Mouse (Mus musculus) thymus, adult 18-20 months (tissue): ENCODE data around the gene Gcnt1.

Experiments
- DNase-seq, 2 experiments: peaks; one replicate each; pipeline ENCODE4 v3.0.0; 2022; ENCODE audit warnings: mixed read lengths in 2 of 2

Gcnt1 gene

DNA sequence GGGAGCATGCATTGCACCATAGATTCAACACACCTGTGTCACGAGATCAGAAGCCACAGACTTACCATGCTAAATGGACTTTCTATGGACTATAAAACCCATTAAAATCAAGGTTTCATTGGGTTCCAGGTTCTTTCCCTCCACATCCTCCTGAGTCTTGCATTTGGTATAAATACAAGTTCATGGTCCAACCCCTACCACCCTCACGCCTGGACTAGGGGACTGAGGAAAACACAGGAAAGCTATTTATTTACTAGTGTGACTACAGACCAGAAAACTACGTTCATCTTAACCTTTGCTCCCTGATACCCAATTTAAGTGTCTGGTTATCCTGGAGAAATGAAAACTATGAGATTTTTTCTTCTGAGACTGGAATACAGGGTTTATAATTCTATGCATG lies at the start of gene Gcnt1:
Gene Gcnt1 (minus strand): TSS at position 144 of the 400 bp plus-strand sequence.
- no peak for DNase-seq

DNA sequence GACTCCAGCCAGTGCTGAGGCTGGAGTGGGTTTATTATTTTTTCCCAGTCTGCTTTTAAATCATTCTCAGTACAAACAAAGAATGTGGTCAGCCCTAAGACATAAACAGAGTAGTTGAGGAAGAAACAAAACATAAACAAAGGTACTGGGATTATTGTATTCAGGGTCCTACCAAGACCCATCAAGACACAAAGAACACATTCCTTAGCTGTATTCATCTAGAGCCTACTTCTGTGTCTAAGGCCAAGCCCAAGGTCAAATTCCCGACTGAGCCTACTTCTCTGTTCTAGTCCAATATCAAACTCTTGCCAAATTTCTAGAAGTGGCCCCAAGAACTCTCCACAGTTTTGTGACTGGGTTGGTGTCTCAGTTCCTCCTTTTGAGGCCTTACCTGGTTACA lies 45.2 kb upstream of the Gcnt1 start:
- DNase-seq = no peak

DNA sequence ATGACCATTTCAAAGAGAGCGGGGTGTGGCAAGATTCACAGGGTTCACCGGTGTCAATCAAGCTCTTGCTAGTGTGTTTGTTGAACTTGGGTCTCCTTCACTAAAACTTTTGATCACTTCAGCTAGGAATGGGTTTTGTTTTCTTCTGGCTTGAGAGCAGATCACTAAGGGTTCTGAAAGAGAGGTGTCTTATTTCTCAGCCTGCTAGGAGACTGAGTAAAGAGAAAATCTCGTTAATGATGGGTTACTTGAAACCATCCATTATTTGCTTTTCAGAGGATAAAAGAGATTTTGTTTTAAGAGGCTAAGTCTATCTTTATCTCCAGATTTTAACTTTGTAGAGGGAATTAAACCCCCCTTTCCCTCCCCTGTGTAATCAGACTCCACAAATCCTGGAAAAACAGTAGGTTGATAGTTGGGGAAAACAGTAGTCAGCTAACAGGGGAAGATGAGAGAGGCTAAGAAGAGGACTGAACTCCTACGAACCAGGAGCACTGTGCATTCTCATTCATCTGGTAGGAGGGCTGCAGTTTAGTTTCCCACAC lies 40.3 kb upstream of the Gcnt1 start:
- no peak for DNase-seq

DNA sequence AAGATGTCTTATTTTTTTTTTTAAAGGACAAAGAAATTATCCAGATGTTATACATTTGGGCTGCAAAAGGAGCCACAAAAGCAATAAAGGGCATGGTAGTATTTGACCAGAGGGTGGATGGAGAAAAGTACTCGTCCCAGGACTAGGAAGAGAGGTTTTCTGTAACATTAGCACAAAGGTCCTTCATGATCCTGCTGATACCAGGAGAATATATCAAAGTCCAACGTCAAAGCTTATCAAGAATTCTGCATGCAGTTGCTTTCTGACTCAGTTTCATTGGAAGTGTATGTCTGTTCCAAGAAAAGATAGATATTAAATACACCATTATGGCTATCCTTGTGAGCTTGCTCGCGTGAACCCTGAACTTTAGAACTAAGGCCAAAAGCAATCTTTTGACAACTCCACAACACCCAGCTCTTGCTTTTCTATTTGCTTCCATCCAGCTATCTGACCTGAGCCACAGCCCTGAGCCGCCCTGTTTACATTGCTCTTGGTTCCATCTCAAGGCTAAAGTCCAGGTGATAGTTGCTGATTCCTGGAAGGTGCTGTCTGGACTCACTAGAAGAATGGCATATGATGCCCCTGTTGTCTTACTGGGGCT lies 37.9 kb upstream of the Gcnt1 start:
- no peak for DNase-seq

DNA sequence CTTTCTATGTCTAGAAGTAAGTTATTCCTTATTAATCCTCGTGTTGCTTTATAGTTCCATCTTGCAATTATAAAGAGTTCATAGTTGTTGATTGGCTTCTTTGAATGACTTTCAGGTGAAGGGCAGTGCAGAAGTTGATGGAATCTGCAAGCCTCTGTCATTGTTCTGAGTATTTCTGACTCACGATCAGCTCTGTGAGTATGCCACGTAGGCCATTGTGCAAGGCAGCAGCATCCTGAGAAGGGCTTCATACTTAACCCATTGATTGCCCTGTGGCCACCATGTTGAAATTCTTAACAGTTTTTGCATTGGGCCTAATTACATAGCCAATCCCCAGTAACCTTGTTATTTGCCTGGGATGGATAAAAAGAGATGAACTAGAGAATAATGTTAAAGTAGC lies 36.7 kb upstream of the Gcnt1 start:
- DNase-seq = no peak

DNA sequence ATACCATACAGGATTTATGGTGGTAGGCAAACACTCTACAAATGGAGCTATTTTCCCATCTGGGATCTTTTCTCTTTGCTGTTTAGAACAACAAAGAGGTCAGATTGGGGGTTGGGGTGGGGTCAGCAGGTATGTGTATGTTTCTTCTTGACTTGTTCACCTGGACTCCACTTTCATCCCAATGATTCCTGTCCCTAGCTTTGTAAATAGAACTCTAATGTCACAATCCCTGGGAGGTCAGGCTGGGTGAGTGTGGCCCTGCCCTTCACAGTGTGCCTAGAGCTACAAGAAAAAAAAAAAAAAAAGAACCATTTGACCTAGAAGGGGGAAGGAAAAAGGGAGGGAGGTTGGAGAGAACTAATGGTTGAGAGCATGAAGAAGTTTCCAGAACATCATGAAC lies 35.9 kb upstream of the Gcnt1 start:
- no peak for DNase-seq

DNA sequence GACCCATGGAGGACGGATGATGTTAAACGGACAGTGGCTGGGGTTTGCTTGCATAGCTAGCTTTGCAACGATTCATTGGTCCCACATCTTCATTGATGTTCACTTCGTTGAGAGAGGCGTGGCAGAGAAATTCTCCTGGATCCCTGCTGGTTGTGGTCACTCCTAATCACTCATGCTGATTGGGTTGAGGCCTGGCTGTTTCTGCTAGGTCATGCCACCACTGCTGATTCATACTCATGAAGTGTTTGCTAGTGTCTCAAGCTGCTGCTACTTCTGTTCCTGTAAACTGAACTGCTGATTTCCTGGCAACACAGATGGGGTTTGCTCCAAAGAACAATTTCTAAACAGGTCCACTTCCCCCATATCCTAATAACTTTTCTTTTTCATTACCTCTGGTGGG lies 34.2 kb upstream of the Gcnt1 start:
- DNase-seq = no peak

DNA sequence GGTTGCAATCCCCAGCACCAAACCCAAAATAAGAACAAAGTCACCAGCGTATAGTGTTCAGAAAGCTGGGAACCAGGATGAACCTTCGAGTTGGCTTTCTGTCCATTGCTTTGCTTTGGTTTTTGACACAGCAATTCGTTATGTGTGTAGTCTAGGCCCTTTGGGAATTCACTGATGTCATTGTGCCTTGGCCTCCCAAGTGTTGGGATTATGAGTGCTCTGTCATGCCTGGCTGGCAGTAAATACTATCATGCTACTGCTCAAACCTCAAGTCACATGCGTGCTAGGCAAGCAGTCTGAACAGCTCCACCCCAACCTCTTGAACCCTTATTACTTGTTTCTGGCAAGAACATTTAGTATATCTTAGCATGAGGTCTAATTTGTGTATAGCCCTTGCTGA lies 30.5 kb upstream of the Gcnt1 start:
- DNase-seq = no peak

DNA sequence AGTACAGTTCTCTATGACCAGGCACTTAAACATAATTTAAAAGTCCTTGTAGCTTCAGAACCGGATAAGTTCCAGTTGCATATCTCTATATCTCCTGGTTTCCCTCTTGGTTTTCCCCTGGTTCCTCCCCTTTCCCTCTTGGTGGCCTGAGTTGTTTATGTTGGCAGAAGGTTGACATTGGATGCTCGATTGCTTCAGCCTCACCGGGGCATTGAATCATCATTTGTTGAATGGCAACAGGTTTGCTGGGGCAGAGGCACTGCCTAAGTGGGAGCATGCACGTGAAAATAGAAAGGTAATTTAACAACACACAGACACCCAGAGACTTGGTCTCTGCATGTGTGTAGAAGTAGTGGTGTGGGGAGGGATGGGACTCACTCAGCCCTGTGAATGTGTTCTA lies 27.9 kb upstream of the Gcnt1 start:
- no peak for DNase-seq

DNA sequence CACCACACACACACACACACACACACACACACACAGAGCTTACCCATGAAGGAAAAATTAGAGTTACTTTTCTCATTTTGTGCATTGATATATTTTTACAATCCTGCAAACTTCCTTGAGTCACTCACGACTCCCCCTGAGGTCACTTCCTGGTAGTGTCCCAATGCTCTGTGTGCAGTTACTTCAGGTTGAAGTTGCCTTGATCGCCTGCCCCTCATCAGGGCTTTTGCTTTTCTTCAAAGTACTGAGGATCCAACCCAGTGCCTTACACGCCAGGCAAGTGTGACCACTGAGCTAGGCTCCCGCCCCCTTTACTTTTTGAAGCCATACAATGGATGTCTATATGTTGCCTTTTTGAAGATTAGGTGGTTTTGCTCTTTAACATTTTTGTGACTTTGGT lies 27.3 kb upstream of the Gcnt1 start:
- no peak for DNase-seq

DNA sequence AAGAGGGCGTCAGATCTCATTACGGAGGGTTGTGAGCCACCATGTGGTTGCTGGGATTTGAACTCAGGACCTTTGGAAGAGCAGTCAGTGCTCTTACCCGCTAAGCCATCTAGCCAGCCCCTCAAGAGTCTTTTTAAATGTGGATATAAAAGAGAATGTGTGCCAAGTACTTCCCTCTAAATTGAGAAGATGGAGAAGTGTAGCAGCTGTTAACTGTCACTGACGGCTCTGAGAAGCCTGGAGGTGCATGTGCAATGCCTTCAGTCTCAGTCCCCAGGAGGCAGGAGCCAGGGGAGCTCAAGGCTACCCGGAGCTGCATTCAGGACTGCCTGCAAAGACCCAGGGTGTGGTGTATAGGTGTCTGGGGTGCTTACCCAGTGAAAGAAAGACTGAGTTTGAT lies 25.3 kb upstream of the Gcnt1 start:
- no peak for DNase-seq

DNA sequence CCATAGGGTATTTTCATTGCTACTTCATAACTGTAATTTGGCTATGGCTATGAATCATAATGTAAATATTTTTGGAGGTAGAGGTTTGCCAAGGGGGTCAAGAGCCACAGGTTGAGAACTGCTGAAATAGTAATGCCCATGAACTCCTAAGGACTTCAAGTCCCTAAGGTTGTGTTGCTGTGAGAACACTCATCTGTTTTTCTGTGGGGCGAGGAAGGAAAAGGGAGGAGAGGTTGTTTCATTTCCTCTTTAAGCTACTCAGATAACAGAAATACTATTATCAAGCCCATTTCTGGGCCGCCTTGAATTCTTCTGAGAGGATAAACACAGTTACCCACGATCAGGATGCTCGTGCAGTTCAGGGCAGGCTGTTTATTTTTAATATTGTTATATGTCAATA lies 24.2 kb upstream of the Gcnt1 start:
- DNase-seq = no peak

DNA sequence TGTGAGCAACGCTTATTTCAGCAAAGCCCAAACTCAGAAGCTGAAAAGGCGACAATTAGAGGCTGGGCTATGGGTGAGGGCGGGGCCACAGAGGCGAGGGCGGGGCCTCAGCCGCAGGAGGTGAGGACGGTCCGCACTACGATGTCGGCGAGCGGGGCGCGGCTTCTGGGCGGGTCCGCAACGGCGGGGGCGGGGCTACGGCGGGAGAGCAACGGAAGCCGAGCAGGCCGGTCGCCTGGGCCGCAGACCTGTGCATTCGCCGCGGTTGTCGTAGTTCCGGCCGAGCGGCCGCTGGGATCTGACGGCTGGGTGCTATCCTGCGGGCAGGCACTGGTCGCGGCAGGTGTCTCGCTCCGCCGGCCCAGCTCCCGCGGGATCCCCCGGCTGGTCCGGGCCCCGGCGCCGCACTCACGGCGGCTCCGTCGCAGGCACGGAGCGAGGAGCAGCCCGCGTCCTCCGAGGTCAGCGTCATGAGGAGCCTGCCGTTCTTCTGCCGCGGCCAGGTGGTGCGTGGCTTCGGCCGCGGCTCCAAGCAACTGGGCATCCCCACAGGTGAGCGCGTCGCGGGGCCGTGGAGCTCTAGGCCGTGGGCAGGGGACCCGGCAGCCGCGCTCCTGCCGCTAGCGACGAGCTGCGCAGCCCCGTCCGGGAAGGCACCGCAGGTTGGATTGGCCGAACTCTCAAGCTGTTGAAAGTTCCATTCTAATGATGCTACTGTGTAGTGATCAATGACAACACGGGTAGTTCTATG lies 21.4 kb upstream of the Gcnt1 start, which contains the start of gene Rfk:
Gene Rfk (plus strand): TSS at position 203 of the 751 bp plus-strand sequence.
- peak; percentile 83 to 88 for DNase-seq

DNA sequence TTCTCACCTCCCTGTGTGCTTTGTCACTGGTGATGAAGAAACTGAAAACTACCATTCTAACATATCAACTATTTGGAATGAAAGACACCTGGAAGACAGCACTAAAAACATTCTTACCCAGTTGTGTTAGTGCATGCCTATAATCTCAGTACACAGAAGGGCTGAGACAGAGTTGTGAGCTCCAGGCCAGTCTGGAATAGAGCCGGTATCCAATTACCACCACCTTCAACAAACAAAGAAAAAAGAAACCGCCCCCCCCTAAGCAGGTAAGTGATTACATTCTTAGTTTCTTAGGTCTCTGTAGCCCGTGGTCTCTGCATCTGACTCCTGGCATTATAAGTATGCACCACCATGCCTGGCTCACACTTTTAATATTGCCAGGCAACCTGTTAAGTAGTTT lies 20.2 kb upstream of the Gcnt1 start:
- no peak for DNase-seq

DNA sequence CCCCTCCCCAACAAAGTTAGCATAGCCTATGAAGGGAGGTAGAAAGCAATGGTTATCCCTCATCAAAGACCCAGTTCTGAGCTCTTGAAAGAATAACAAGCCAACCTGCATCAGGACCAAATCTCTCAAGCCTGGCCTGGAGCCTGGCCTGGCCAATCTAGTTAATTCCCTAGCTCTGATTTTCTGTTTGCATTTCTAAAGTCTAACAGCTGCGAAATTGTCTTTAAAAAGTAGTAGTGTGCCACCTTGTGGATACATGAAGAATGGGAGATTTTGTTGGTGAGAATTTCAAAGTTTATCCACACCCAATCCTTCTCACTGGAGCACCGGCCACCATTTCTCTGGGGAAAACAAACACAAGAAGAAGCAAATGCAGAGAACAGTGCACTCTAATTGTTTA lies 15.8 kb upstream of the Gcnt1 start:
- no peak for DNase-seq

DNA sequence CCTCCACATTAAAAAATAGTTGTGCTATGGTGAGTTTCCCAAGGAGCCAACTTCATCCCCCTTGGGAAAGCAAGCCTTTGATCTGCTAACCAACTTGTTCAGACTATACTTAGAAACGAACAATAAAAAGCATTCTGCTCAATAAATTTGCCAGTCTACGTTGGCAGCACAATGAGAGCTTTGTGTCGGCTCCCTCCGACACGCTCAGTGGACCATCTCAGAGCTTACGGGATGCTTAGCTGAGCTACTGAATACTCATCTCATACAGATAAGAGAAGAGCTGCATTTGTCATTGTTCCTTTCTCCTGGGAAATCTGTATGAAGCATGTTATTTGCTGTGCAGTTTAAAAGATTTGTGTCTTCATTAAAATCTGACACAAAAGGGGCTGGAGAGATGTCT lies 13.8 kb upstream of the Gcnt1 start:
- no peak for DNase-seq

DNA sequence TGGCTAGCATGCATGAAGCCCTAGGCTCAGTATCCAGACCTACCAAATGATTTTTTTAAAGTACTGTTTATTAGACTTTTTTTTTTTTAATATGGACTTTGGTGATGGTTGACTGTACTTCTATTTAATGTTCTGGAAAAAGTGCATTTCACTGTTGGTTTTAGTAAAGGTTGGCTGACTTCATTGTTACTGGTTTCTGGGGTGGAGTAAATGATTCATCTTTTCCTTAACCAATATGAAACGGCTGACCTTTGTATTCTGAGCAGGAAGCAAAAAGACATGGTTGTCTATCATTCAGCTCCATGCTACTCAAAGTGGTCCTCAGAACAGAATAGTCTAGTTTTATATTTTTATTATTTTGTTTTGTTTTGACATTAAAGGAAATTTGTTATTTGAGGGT lies 12.8 kb upstream of the Gcnt1 start:
- no peak for DNase-seq

DNA sequence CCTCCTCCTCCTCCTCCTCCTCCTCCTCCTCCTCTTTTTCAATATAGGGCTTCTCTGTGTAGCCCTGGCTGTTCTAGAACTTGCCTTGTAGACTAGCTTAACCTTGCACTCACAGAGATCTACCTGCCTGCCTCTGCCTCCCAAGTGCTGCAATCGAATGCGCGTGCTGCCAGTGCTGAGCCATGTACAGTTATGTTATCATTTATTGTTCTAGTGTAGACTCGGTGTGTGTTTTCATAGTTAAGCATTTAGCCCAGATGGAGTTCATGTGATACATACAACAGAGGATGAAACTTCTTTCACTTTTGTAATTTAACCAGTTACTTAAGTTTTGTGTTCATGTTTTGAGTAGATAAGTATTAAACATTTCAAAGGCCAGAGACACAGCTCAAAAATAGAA lies 12.4 kb upstream of the Gcnt1 start:
- no peak for DNase-seq

DNA sequence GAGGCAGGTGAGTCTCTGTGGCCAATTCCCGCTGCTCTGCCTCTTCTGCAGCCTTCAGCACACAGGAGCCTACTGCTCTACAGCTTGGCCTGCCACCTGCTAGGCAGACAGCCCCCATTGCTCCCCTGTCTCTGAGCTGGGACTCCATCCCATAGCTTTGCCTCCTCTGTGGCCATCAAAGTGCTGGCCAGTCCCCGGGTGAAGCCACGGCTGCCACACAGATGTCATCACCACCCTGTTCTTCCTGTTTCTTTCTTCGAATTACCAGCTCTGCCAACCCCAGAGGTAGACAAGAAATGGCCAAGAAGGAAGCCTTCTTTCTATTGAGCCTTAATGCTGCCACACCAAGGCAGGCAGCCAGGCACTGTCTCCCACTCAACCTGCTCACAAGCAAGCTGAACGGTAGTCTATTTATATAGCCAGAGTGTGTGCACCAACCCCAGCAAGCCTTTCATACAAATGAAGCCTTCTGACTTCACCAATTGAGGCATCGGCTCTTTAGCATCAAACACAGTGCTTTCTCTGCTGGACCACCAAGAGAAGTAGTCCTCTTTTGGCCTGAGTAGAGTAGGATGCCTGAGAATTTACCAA lies 10.3 kb upstream of the Gcnt1 start:
- DNase-seq = no peak

DNA sequence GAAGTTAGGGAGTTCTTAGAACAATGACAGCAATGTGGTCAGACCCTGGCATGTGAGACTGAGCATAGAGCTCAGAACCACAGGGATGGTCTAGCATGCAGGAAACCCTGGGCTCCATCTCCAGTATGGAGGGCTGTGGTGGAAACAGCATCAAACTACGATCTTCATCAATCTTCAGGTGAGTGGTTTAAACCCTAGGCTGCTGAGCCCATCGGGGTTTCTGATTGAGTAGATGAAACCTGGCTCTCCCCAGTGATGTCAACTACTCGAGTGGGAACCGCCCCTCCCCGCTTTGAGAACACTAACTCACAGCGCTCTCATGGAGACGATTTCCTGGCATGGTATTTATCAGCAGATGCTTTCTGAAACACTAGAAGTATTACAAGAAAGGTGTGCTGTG lies 7.9 kb upstream of the Gcnt1 start:
- DNase-seq = no peak

DNA sequence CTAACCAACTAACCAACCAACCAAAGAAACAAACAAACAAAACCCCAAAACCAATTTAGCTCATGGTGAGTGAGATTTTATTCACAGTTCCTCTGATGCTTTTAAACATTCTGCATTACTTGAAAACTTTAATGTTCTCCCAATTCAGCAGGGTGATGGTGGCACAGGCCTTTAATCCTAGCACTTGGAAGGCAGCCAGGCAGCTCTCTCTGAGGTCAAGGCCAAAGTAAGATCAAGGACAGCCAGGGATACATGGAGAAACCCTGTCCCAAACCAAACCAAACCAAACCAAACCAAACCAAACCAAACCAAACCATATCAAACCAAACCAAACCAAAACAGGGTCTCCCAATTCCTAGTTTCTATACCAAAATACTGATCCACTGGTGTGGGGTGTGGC lies 6.2 kb upstream of the Gcnt1 start:
- no peak for DNase-seq

DNA sequence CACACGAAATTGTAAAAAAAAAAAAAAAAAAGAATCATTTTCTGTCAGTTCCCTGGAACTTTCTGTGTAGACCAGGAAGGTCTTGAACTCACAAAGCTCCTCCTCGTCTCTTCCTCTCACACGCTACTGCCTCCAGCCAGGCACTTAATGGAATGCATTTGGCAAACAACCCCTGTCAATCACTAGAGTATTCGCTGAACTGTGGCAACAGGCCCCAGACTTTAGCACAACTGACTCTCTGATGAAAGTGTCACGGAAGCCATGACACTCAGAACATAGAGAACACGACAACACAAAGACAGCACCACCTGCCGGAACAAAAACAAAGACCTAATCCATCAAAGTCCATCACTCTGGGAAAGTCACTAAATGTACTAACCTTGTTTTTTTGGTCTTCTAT lies 3.1 kb downstream of the Gcnt1 start:
- DNase-seq = no peak

DNA sequence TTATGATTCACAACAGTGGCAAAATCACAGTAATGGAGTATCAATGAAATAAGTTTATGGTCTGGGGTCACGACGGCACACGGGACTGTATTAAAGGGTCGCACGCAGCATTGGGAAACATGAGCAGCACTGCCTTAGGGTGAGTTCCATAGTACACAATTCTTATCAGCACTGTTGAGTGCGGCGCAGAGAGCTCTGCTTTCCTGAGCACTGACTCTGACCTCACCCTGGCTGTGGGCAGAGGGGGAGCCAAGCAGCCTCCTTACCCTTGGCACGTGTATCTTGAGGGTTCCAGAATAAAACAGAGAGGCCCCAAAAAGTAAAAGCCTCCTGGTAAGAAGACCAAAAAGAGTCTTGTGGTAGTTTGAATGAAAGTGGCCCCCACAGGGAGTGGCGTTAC lies 4.1 kb downstream of the Gcnt1 start:
- no peak for DNase-seq

DNA sequence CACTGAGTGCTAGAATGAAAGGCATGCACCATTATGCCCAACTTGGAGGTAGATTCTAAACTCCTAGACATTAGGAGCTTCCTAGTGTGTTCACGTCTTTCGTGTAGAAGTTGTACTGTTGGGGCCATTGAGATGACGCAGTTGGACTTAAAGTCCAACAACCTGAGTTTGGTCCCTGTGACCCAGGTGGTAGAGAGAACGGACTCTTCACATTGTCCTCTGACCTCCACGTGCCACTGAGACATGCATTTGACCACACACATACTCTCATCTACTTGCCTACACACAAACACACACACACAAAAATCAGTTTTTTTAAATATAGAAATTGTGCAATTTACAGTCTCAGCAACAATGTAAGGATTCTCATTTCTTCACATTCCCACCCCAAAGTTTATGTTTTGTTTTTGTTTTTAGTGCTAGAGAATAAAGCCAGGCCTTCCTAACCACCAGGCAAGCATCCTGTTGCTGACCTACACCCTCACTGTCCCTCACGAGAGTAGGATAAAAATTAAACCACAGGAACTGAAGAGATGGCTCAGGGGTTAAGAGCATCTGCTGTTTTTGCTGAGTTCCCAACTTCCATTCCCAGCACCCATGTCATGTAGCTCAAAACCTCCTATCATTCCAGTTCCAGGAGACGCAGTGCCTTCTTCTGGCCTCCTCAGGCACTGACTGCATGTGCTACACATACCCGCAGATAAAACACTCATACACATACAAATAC lies 6.1 kb downstream of the Gcnt1 start:
- no peak for DNase-seq
